Mouse (Mus musculus) heart, embryonic 10.5 days (tissue): ENCODE results near the gene Slc46a3. TPM values are rescaled to one million over a fixed set of nuclear protein-coding genes. Genes with fewer than 3 reads are reported as not detected.
"Not testable (repeated sequence)": the region's sequence is repeated elsewhere in the genome, so short reads cannot be mapped to it uniquely, and the experiment has no call there.

Source experiments
- DNase-seq: peaks from one replicate; pipeline ENCODE4 v3.0.0-alpha.2; 2017; ENCODE audit warnings: low spot score
- H3K27ac ChIP-seq: fragments of 300-500 bp; sonication (generic); 2 replicates; pipeline ENCODE4 v1.5.1; 2016; ENCODE audit warnings: mild to moderate bottlenecking
- H3K27me3 ChIP-seq: fragments of 300-500 bp; sonication (generic); 2 replicates; pipeline ENCODE4 v1.6.1; 2016; ENCODE audit warnings: mild to moderate bottlenecking; ENCODE audit not compliant: poor library complexity, insufficient read depth, severe bottlenecking
- H3K36me3 ChIP-seq: fragments of 300-500 bp; sonication (generic); 2 replicates; pipeline ENCODE4 v1.6.1; 2016; ENCODE audit warnings: mild to moderate bottlenecking, moderate library complexity
- H3K4me1 ChIP-seq: fragments of 300-500 bp; sonication (generic); 2 replicates; pipeline ENCODE4 v1.6.1; 2016; ENCODE audit warnings: mild to moderate bottlenecking
- H3K4me3 ChIP-seq: fragments of 300-500 bp; sonication (generic); 2 replicates; pipeline ENCODE4 v1.5.1; 2016; ENCODE audit warnings: mild to moderate bottlenecking, moderate library complexity
- H3K9me3 ChIP-seq: fragments of 300-500 bp; sonication (generic); 2 replicates; pipeline ENCODE4 v1.6.1; 2016; ENCODE audit warnings: mild to moderate bottlenecking, moderate library complexity
- WGBS: fragments of 180-500 bp; shearing (Covaris S2); methylation state at CpG from one replicate; pipeline ENCODE4 v1.1.7; 2016; 5-methylcytosine and 5-hydroxymethylcytosine counted together
- polyA plus RNA-seq: library from polyadenylated mRNA; unstranded; fragments of >200 nt; fragmentation: Nextera tagmentation; extraction: Ambion mirVana; gene quantifications from 2 replicates; pipeline ENCODE4 v1.2.1, GENCODE M21; 2016

Slc46a3 gene
- polyA plus RNA-seq, 1 experiment from 2014 or later, result 3.8 TPM

- Histone ChIP-seq H3K4me3 (no peak overlapping the region), H3K27me3 (no peaks in the 10 kb centered on the region), H3K36me3 (no peaks in the 10 kb centered on the region), H3K27ac (no peak overlapping the region), H3K9me3 (no peaks in the 10 kb centered on the region), H3K4me1 (peaks cover 15% of the 10 kb centered on the region)
- WGBS, result 80% methylated on average over 12 of the region's 12 CpGs
- DNase-seq, result no peak
These were observed 16.3 kb upstream of the Slc46a3 start for GRCm38 (mm10) chr5:147910807-147911509.

GRCm38 (mm10) chr5:147907851-147908250 lies 13.2 kb upstream of the Slc46a3 start:
- Histone ChIP-seq H3K4me3 (no peak overlapping the region), H3K27ac (no peak overlapping the region), H3K4me1 (no peaks in the 10 kb centered on the region), H3K9me3 (no peaks in the 10 kb centered on the region), H3K27me3 (no peaks in the 10 kb centered on the region), H3K36me3 (no peaks in the 10 kb centered on the region)
- no peak for DNase-seq
- WGBS, result 82% methylated on average over 8 of the region's 8 CpGs

- Histone ChIP-seq H3K27ac (no peak overlapping the region), H3K4me1 (no peaks in the 10 kb centered on the region), H3K27me3 (no peaks in the 10 kb centered on the region), H3K9me3 (no peaks in the 10 kb centered on the region), H3K4me3 (no peak overlapping the region), H3K36me3 (no peaks in the 10 kb centered on the region)
- 64% methylated on average over 11 of the region's 11 CpGs for WGBS
- no peak for DNase-seq
These were observed 12.5 kb upstream of the Slc46a3 start for GRCm38 (mm10) chr5:147907144-147907543.

- H3K4me1 ChIP-seq, result no peaks in the 10 kb centered on the region
- 80% methylated on average over 9 of the region's 9 CpGs for WGBS
- no peak for DNase-seq
- no peaks in the 10 kb centered on the region for H3K9me3 ChIP-seq
- no peaks in the 10 kb centered on the region for H3K36me3 ChIP-seq
- H3K27me3 ChIP-seq, result no peaks in the 10 kb centered on the region
- no peak overlapping the region for H3K4me3 ChIP-seq
- no peak overlapping the region for H3K27ac ChIP-seq
These were observed 8.6 kb upstream of the Slc46a3 start for GRCm38 (mm10) chr5:147903166-147903565.

- no peaks in the 10 kb centered on the region for H3K36me3 ChIP-seq
- H3K4me1 ChIP-seq, result no peaks in the 10 kb centered on the region
- H3K27me3 ChIP-seq, result no peaks in the 10 kb centered on the region
- no peak overlapping the region for H3K4me3 ChIP-seq
- no peak for DNase-seq
- no peak overlapping the region for H3K27ac ChIP-seq
- 51% methylated on average over 15 of the region's 15 CpGs for WGBS
- H3K9me3 ChIP-seq, result no peaks in the 10 kb centered on the region
These were observed 7.6 kb upstream of the Slc46a3 start for GRCm38 (mm10) chr5:147902008-147902757.

GRCm38 (mm10) chr5:147898968-147899549 lies 4.4 kb upstream of the Slc46a3 start:
- DNase-seq, result no peak
- Histone ChIP-seq H3K9me3 (no peaks in the 10 kb centered on the region), H3K27me3 (no peaks in the 10 kb centered on the region), H3K4me3 (no peak overlapping the region), H3K4me1 (peaks cover 9% of the 10 kb centered on the region; the same call in 1 of the 2 replicates), H3K36me3 (no peaks in the 10 kb centered on the region), H3K27ac (no peak overlapping the region)
- 64% methylated on average over 4 of the region's 4 CpGs for WGBS

GRCm38 (mm10) chr5:147898254-147898653 lies 3.6 kb upstream of the Slc46a3 start:
- H3K4me3 ChIP-seq, result no peak overlapping the region
- H3K27ac ChIP-seq, result no peak overlapping the region
- 68% methylated on average over 2 of the region's 2 CpGs for WGBS
- no peaks in the 10 kb centered on the region for H3K27me3 ChIP-seq
- no peak for DNase-seq
- no peaks in the 10 kb centered on the region for H3K9me3 ChIP-seq
- peaks cover 16% of the 10 kb centered on the region for H3K4me1 ChIP-seq
- no peaks in the 10 kb centered on the region for H3K36me3 ChIP-seq

GRCm38 (mm10) chr5:147896501-147896900 lies 1.9 kb upstream of the Slc46a3 start:
- not testable (repeated sequence) for H3K27ac ChIP-seq, H3K4me3 ChIP-seq, DNase-seq, H3K36me3 ChIP-seq, H3K9me3 ChIP-seq, H3K27me3 ChIP-seq
- peaks cover 24% of the 10 kb centered on the region for H3K4me1 ChIP-seq
- 81% methylated on average over 4 of the region's 4 CpGs for WGBS

- Histone ChIP-seq H3K4me1 (peaks cover 24% of the 10 kb centered on the region), H3K4me3 (peak overlapping the region; percentile 76), H3K9me3 (no peaks in the 10 kb centered on the region), H3K27me3 (no peaks in the 10 kb centered on the region), H3K27ac (no peak overlapping the region), H3K36me3 (no peaks in the 10 kb centered on the region)
- DNase-seq, result no peak
- WGBS, result 13% methylated on average over 16 of the region's 16 CpGs
These were observed 1.0 kb upstream of the Slc46a3 start for GRCm38 (mm10) chr5:147895436-147896198.

GRCm38 (mm10) chr5:147893766-147894454 lies 705 bp downstream of the Slc46a3 start:
- Histone ChIP-seq H3K36me3 (no peaks in the 10 kb centered on the region), H3K27me3 (no peaks in the 10 kb centered on the region), H3K9me3 (no peaks in the 10 kb centered on the region), H3K27ac (peak overlapping the region; percentile 82), H3K4me1 (peaks cover 24% of the 10 kb centered on the region), H3K4me3 (peak overlapping the region; percentile 76)
- 3% methylated on average over 25 of the region's 25 CpGs for WGBS
- DNase-seq, result no peak

GRCm38 (mm10) chr5:147893143-147893542 lies 1.5 kb downstream of the Slc46a3 start:
- no peaks in the 10 kb centered on the region for H3K36me3 ChIP-seq
- peak overlapping the region; percentile 76 for H3K4me3 ChIP-seq
- no peaks in the 10 kb centered on the region for H3K9me3 ChIP-seq
- peak overlapping the region; percentile 52; the same call in 1 of the 2 replicates for H3K27ac ChIP-seq
- H3K27me3 ChIP-seq, result no peaks in the 10 kb centered on the region
- 3% methylated on average over 9 of the region's 9 CpGs for WGBS
- peaks cover 24% of the 10 kb centered on the region for H3K4me1 ChIP-seq
- DNase-seq, result no peak

- Histone ChIP-seq H3K27ac (peak overlapping the region; percentile 52; the same call in 1 of the 2 replicates), H3K4me3 (peak overlapping the region; percentile 76)
These were observed 1.9 kb downstream of the Slc46a3 start for GRCm38 (mm10) chr5:147892735-147893134.

More at GRCm38 (mm10) chr5:147892735-147893134, 1.9 kb downstream of the Slc46a3 start:
- 19% methylated on average over 6 of the region's 6 CpGs for WGBS
- Histone ChIP-seq H3K4me1 (peaks cover 24% of the 10 kb centered on the region), H3K27me3 (no peaks in the 10 kb centered on the region), H3K36me3 (no peaks in the 10 kb centered on the region), H3K9me3 (no peaks in the 10 kb centered on the region)
- no peak for DNase-seq
